Mouse (Mus musculus): ENCODE results near the gene Lclat1. TPM values are rescaled to one million over a fixed set of nuclear protein-coding genes. Genes with fewer than 3 reads are reported as not detected.

The Lclat1 gene
- 10 to 100 TPM; 35.5 to 39.9 TPM for total RNA-seq (2021)
- long read RNA-seq, full-length matches to known transcripts: 1 of 11 reads
- long read RNA-seq, partial matches to known transcripts: 0 of 11 reads
- long read RNA-seq, other reads (novel, unspliced or antisense): 10 of 11 reads

GRCm38 (mm10) chr17:73107158-73108157 is at the start of gene Lclat1:
Lclat1 (plus strand) TSS chr17:73107985.
- DNase-seq (ENCODE audit: low spot score in 2 of 2): peak; percentile 95 to 96

DNA sequence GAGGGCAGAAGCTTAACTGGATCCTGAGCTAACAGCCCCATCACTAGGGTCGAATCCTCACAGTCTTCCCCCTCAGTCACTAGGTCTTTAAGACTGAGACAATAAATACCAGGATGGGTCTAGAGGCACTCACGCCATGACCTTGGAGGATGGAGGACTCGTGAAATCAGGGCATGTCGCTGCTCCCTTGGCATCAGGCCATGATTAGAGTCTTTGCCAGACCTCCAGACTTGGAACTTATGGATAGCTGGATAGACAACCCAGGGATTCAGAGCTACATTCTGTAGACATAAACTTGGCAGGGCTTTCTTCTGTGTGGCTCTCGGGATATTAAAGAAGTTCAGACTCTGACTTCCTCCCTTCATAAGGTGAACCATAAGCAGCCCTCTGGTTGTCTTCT is 49.5 kb upstream of the Lclat1 start:
- no peak for DNase-seq (ENCODE audit: low spot score in 2 of 2)

DNA sequence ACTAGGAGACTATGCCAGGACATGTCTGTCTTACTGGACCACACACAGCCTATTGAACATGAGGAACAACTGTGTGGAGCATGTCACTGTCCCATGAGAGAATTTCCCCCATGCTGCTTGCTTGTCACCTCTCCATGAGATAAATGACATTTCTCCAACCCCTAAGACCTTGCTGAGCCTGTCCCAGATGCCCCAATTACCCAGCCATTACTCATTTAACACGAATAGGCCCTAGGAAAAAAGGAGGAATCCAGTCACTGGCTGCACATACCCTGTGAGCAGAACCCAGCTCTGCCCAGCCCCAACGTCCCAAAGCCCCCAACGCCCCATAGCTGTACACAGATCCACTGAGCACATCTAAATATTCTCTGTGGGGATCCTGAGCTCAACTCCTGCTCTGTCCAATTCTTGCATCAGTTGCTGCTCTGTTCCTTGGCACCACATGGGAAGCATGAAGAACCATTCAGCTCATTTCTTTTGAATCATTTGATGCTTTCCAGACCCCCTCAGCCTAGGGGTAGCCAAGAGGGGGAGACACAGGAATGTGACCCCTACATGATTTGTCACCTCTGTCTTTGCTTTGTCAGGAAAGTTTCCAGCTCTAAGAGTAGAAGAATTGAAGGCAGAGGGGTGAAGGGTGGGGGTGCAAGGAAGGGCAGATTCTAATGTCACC is 47.4 kb upstream of the Lclat1 start:
- DNase-seq (ENCODE audit: low spot score in 2 of 2): no peak

DNA sequence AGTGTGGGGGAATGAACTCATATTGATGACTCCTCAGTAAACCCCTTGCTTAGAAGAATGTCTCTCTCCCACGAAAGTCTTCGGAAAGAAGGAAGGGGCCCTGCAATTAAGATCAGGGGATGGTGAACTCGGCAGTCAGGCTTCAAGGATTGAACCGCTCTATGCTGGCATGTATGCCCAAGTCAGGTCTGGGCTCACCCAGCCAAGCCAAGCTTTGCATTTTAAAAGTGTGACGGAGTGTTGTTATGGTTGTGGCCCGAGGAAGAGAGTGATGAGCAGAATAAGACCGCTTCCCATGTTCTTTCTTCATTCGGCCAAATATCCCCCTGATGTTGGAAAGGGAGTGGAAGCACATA is 46.9 kb upstream of the Lclat1 start:
- no peak for DNase-seq (ENCODE audit: low spot score in 2 of 2)

GRCm38 (mm10) chr17:73062701-73063100 is 45.1 kb upstream of the Lclat1 start:
- DNase-seq (ENCODE audit: low spot score in 2 of 2): no peak

DNA sequence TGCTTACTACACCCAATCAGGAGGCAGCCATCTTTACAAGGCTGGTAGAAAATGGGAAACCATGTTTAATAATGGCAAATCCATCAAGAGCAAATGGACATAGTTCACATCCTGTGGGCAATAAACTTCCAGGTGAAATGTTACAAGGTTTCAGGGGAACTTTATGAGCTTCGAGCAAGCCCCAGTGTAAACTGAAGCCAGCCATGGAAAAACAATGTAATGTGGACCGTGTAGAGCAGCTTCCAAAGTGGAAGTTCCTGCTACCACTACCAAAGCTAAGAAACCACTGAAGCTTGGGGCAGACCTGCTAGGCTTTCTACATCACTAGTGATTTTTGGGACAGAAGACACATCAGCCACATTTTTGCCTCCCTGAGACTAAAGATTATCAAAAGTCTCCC is 44.5 kb upstream of the Lclat1 start:
- no peak for DNase-seq (ENCODE audit: low spot score in 2 of 2)

- no peak for DNase-seq (ENCODE audit: low spot score in 2 of 2)
Measured at GRCm38 (mm10) chr17:73063781-73064180, 44.0 kb upstream of the Lclat1 start.

DNA sequence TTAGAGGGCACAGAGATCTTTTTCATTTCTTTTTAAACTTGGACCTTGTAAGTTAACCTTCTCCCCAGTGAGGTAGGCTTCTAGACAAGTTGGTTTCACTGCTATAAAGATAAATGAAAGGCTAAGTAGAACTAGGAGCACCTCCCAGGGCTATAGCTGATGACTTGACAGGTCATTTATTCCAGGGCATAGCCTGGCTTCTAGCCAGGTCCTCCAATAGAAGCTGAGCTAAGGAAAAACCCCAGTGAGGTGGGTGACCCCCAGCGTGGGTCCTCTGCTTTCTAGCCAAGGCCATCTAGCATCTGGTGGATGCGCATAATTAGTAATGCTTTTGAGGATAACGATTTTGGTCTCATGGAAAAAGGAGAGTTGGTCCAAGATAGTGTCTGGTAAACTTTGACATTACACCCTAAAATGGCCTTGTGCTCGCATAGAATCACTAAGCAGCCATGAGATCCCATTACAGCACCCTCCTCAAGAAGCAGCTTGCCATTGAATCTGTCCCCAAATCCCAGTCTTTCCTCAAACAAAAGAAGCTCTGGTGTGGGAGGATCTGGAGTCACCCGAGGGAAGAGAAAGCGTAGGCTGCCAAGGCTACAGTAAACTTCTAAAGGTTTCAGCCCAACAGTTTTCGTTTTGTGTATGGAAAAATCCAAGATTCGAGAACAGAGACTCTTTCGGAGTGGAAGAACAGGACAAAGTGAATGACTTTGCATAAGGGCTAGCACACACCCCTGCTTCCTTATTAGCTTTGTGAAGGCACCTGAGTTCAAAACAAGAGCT is 41.2 kb upstream of the Lclat1 start:
- no peak for DNase-seq (ENCODE audit: low spot score in 2 of 2)

DNA sequence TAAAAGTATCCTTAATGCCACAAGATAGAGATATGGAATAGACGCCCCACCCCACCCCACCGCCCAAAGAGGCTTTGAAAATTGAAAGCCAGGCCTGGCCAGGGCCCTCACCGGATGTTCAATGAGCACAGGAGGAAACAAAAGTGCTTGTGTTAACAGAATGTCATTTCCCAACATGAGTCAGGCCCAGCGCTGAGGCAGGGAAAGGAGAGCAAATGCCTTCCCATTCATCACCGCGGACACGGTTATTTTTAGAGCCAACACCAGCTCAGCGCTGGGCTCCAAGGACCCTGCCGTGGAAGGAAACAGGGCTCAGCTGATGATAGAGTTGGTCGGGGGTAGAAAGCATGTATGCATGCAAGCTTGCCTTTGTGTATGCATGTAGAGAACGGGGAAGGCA is 40.4 kb upstream of the Lclat1 start:
- DNase-seq (ENCODE audit: low spot score in 2 of 2): peak in 1 of 2 experiments; percentile 29

DNA sequence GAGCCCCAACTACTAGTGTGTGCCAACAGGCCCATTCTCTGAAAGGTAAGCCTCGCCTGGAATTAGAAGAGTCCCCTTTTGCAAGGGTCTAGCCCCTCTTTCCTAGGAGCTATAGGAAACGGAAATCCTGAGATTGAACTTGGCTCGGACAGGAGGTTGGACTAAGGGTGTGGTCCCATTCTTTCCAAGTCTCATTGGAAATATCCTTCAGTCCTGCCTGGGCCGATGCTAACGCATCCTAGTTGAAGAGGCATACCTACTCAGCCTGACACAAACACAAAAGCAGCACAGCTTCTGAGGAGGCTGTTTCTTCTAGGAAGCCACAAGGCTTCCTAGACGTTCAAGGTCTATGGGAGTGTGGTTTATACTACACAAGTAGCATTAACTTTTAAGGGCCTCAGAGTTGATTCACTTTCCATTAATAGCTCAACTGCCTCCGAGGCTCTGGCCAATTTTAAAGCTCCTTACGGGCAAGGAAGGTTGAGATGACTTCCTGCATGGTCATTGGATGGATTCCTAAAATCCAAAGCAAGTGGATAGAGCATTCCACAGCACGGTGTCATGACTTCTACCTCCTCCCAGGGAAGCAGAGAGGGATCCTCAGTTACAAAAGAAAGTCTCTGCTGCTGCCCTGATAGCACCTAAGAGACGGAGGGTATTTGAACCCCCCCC is 39.3 kb upstream of the Lclat1 start:
- no peak for DNase-seq (ENCODE audit: low spot score in 2 of 2)

- DNase-seq (ENCODE audit: low spot score in 2 of 2): no peak
Measured at GRCm38 (mm10) chr17:73070466-73070865, 37.3 kb upstream of the Lclat1 start.

DNA sequence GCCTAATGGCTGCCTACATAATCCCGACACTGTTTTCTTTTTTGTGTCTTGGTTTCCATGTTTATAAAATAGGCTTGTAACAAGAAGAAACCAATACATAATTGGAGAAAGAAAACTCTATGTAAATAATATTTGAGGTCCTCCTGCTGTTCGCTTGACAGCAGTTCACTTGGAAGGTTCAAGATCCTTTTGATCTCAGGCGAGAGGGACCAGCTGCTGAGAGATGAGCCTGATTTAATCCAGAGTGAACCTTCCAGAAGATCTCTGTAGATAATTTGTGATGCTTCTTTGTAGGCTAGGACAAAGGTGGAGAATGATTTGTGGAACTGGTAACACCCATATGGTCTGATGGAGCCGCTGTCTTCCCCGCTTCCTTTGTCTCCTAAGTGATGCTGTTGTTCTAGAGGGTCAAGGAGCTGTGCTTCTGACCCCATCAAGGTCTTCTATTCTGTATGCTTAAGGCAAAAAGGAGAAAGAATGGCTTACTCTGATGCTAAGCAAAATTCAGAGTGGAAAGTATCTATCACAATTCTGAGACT is 36.0 kb upstream of the Lclat1 start:
- DNase-seq (ENCODE audit: low spot score in 2 of 2): no peak

DNA sequence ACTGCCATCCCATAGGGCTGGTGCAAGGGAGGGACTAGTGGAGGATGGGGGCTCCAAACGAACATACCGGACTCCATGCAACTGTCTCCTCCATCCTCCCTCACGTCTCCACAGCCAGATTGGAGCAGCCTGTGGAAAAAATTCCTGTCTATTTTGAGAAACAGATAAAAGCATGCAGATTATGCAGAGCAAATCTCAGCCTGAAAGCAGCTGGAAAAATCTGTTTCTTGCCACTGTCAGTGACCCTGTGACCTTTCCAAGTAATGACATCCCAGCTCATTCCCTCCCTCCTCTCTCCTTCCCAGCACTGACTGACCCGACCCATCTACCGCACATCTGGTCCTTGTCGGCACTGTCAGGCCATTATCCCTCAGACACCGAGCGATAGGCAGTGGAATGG is 35.5 kb upstream of the Lclat1 start:
- no peak for DNase-seq (ENCODE audit: low spot score in 2 of 2)

DNA sequence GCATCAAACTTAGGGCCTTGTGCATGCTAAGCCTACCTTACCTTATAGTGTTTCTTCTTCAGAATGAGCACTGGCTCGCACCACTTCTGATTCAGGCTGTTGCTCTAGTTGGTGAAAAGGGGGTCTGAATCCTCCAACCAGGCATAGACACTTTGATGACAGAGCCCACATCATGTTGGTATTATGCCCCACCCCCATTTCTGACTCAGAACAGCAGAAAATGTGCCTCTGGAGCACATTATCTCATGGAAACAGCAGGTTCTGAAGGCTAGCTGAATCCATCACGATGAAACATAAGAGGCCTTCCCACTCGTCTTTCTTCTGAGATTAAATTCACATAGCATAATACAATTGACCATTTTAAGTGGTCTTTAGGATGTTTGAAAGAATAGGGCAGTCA is 33.2 kb upstream of the Lclat1 start:
- DNase-seq (ENCODE audit: low spot score in 2 of 2): no peak

DNA sequence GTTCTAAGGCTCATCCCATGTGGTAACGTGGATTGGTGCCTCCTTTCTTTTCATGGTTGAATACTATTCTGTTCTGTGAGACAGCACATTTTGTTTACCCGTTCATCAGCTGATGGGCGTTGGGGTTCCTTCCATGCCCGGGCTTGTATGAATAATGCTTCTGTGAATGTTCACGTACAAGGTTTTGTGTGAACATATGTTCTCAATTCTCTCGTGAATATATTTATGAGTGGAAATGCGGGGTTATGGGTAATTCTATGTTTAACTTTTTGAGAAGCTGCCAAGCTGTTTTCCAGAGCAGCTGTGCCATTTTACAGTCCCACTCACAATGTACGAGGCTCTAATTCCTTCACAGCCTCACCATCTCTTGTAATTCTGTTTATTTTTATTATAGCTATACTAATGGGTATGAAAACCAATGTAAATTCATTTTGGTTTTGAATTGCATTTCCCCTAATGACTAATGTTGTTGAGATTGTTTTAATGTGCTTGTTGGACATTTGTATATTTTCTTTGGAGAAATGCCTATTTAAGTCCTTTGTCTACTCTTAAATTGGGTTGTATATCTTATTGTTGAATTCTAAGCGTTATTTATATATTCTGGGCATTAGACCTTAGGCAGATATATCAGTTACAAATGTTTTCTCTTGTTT is 32.4 kb upstream of the Lclat1 start:
- no peak for DNase-seq (ENCODE audit: low spot score in 2 of 2)

GRCm38 (mm10) chr17:73077638-73078037 is 30.1 kb upstream of the Lclat1 start:
- no peak for DNase-seq (ENCODE audit: low spot score in 2 of 2)

DNA sequence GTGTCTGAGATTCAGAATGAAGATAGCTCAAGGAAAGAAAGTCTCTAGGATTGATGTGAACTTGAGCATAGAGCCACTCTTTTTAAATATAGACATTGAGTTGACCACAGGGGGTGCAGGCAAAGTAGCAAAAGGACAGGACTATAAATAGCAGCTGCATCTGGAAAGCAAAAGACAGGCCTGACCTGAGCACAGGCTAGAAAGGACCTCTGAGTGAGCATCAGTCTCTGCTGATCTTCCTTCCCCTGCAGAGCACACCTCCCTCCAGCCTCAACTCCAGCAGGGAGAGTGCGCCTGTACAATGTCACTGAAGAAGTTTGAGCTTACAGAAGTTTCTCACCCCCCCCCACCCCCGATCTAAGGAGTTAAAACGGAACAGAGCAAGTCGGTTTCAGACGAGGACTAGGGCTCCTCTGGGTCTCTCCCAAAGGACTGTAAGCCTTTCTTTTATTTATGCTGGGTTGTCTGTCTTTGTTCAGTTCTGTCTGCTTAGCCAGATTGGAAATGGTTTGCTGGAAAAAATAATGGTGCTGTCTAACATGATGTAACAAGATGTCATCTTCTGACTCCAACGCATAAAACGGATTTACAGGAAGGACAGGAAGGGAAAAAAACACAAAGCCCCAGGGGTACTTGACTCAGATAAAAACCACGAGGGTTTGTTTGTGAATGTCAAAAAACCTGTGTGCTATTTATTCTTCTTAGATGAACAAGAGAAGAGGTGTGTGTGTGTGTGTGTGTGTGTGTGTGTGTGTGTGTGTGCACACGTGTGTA is 26.2 kb upstream of the Lclat1 start:
- no peak for DNase-seq (ENCODE audit: low spot score in 2 of 2)

- no peak for DNase-seq (ENCODE audit: low spot score in 2 of 2)
Measured at GRCm38 (mm10) chr17:73082506-73083196, 25.1 kb upstream of the Lclat1 start.
